8 mouse cellular contexts compared by ENCODE assay signal in the genomic region with DNA sequence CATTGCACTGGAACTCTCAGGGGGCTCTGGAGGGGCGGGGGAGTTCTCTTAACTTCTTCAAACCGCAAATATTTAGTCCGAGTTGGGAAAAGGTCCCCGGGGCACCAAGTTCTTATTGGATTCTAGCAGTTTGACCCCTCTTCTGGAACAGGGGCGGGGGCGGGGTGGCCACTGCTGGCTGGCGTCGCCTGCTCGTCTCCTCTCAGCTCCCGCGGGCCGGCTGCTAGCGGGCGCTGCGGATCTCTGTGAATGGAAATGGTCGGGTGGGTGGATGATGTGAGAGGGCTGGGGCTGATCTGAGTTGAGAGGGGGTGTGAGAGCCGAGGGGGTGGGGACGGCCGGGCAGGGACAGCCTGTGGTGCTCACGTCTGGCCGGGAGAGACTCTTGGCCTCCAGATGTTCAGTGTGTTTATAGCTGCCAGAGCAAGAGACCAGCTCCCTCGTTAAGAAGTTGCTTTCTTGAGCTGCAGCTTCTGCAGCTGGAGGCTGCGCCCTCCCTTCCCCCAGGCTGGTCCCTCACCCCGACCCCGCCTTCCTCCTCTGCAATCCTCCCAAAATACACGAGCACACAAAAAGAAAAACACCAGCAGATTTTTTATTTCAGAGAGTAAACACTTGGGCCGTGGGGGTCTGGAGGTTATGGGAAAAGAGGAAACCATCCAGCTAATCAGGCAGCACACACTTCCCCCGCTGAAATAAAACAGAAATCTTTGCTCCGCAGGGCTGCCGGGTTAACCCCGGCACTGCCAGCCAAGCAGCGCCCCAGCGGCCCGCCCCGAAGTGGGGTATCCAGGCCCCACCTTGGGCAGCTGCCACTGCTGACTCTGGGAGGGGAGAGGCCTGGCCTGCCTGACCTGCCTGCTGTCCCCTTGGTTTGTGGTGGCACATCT. TPM values are rescaled to one million over a fixed set of nuclear protein-coding genes. Genes with fewer than 3 reads are reported as not detected.
DNase-seq lines count a peak whose midpoint lies in the region; ATAC-seq and TF ChIP-seq lines count a peak whose summit lies in the region.

No protein-coding gene starts in this region.

- peak overlapping the region; percentile 58 for H3K4me2 ChIP-seq in embryonic facial prominence, embryonic 11.5 days (ENCODE audit: low read depth, low read length)
- peak overlapping the region; percentile 81 for H3K4me2 ChIP-seq in heart, embryonic 11.5 days
- H3K4me2 ChIP-seq in liver, postnatal 0 days (ENCODE audit: low read depth, low read length): peak overlapping the region; percentile 66
- H3K4me2 ChIP-seq in neural tube, embryonic 11.5 days (ENCODE audit: low read depth): peak overlapping the region; percentile 51

- 0 out of 2 replicates have a peak, but pooled peaks have one; percentile 18 for TF ChIP-seq CTCF in liver, postnatal 0 days (IDR thresholded peaks at IDR 0.05; ENCODE audit: low read depth)

- no peaks in the 10 kb centered on the region for H3K9me3 ChIP-seq in embryonic facial prominence, embryonic 11.5 days (replicated peaks; ENCODE audit: control insufficient read depth, low read length)
- no peaks in the 10 kb centered on the region for H3K9me3 ChIP-seq in heart, embryonic 11.5 days (replicated peaks; ENCODE audit: control insufficient read depth, low read length)
- no peaks in the 10 kb centered on the region for H3K9me3 ChIP-seq in liver, postnatal 0 days (ENCODE audit: low read length)
- no peaks in the 10 kb centered on the region for H3K9me3 ChIP-seq in neural tube, embryonic 11.5 days (ENCODE audit: control insufficient read depth, low read length)

- H3K27me3 ChIP-seq in embryonic facial prominence, embryonic 11.5 days (ENCODE audit: control insufficient read depth, insufficient read depth, low read length): no peaks in the 10 kb centered on the region
- H3K27me3 ChIP-seq in heart, embryonic 11.5 days (ENCODE audit: control insufficient read depth, insufficient read depth, low read length): no peaks in the 10 kb centered on the region
- H3K27me3 ChIP-seq in liver, postnatal 0 days (ENCODE audit: insufficient read depth, low read length): no peaks in the 10 kb centered on the region
- peaks cover 19% of the 10 kb centered on the region for H3K27me3 ChIP-seq in neural tube, embryonic 11.5 days (ENCODE audit: control insufficient read depth, insufficient read depth, low read length)

- TF ChIP-seq EP300 in liver, postnatal 0 days (IDR thresholded peaks at IDR 0.05; ENCODE audit: low read depth): peak; percentile 78

- WGBS in embryonic facial prominence, embryonic 11.5 days: under 1% methylated on average over 35 of the region's 35 CpGs
- under 1% methylated on average over 35 of the region's 35 CpGs for WGBS in heart, embryonic 11.5 days (ENCODE audit: insufficient replicate concordance)
- WGBS in liver, postnatal 0 days (ENCODE audit: insufficient replicate concordance): under 1% methylated on average over 35 of the region's 35 CpGs
- WGBS in neural tube, embryonic 11.5 days: 1% methylated on average over 35 of the region's 35 CpGs

- DNase-seq in layer of hippocampus, adult 11-12 months (ENCODE audit: low spot score): peak; percentile 24
- no peak for DNase-seq in layer of hippocampus, adult 18-20 months (ENCODE audit: low spot score in 2 of 2)
- peak; percentile 80 for DNase-seq in embryonic facial prominence, embryonic 11.5 days (ENCODE audit: low spot score)
- DNase-seq in kidney, adult 8-10 months: peak; percentile 63 to 78
- peak; percentile 63 for DNase-seq in liver, postnatal 0 days
- peak; percentile 74 for DNase-seq in neural tube, embryonic 11.5 days (ENCODE audit: low spot score)
- DNase-seq in testis, postnatal 14 days (ENCODE audit: low spot score): peak; percentile 57

- peak overlapping the region; percentile 54 for H3K9ac ChIP-seq in embryonic facial prominence, embryonic 11.5 days (replicated peaks; ENCODE audit: low read length)
- peak overlapping the region; percentile 56; the same call in 1 of the 2 replicates for H3K9ac ChIP-seq in heart, embryonic 11.5 days (ENCODE audit: low read depth, low read length)
- peak overlapping the region; percentile 17 for H3K9ac ChIP-seq in liver, postnatal 0 days (replicated peaks)
- H3K9ac ChIP-seq in neural tube, embryonic 11.5 days (ENCODE audit: low read length): peak overlapping the region; percentile 16

- peak overlapping the region; percentile 31 for H3K27ac ChIP-seq in embryonic facial prominence, embryonic 11.5 days (replicated peaks; ENCODE audit: low read depth, low read length)
- peak overlapping the region; percentile 82 for H3K27ac ChIP-seq in heart, embryonic 11.5 days (ENCODE audit: low read depth, low read length)
- peak overlapping the region; percentile 58 for H3K27ac ChIP-seq in liver, postnatal 0 days (ENCODE audit: low read depth)
- 0 out of 2 replicates have a peak overlapping the region, but pooled peaks have one; percentile 24 for H3K27ac ChIP-seq in neural tube, embryonic 11.5 days (ENCODE audit: low read depth, low read length)

- H3K4me1 ChIP-seq in embryonic facial prominence, embryonic 11.5 days (ENCODE audit: control insufficient read depth, insufficient read depth, low read length): peaks cover 7% of the 10 kb centered on the region
- H3K4me1 ChIP-seq in heart, embryonic 11.5 days (ENCODE audit: control insufficient read depth, insufficient read depth, low read length): peaks cover 40% of the 10 kb centered on the region
- H3K4me1 ChIP-seq in liver, postnatal 0 days (ENCODE audit: insufficient read depth): peaks cover 20% of the 10 kb centered on the region
- H3K4me1 ChIP-seq in neural tube, embryonic 11.5 days (ENCODE audit: control insufficient read depth, insufficient read depth, low read length): peaks cover 37% of the 10 kb centered on the region

- ATAC-seq in embryonic facial prominence, embryonic 11.5 days (replicated peaks; ENCODE audit: insufficient number of reproducible peaks, low FRiP score, low TSS enrichment, low read depth): peak; percentile 70
- ATAC-seq in heart, embryonic 11.5 days (replicated peaks; ENCODE audit: insufficient number of reproducible peaks, low FRiP score, low TSS enrichment): peak; percentile 82
- peak; percentile 78 for ATAC-seq in liver, postnatal 0 days
- peak; percentile 48 for ATAC-seq in neural tube, embryonic 11.5 days (ENCODE audit: insufficient read depth, low FRiP score, low TSS enrichment)

- H3K36me3 ChIP-seq in embryonic facial prominence, embryonic 11.5 days (replicated peaks; ENCODE audit: control insufficient read depth, insufficient read depth, low read depth, low read length): no peaks in the 10 kb centered on the region
- H3K36me3 ChIP-seq in heart, embryonic 11.5 days (ENCODE audit: control insufficient read depth, insufficient read depth, low read length): no peaks in the 10 kb centered on the region
- H3K36me3 ChIP-seq in liver, postnatal 0 days (replicated peaks; ENCODE audit: insufficient read depth, low read length): no peaks in the 10 kb centered on the region
- no peaks in the 10 kb centered on the region for H3K36me3 ChIP-seq in neural tube, embryonic 11.5 days (ENCODE audit: control insufficient read depth, insufficient read depth, low read length)

- peak overlapping the region; percentile 21 for H3K4me3 ChIP-seq in embryonic facial prominence, embryonic 11.5 days (ENCODE audit: low read depth, low read length)
- H3K4me3 ChIP-seq in heart, embryonic 11.5 days (ENCODE audit: low read depth, low read length): peak overlapping the region; percentile 37
- peak overlapping the region; percentile 35 for H3K4me3 ChIP-seq in liver, postnatal 0 days (ENCODE audit: low read depth, low read length)
- peak overlapping the region; percentile 22 for H3K4me3 ChIP-seq in neural tube, embryonic 11.5 days (ENCODE audit: low read depth, low read length)

RNA-seq across cellular contexts. Expression of gene Ets1, which starts 36.2 kb away (rescaled TPM):
- total RNA-seq in layer of hippocampus, adult 18-20 months (2021): 1 to 10 TPM; 7.5 to 9.4 TPM
- polyA plus RNA-seq in embryonic facial prominence, embryonic 11.5 days (2014; fragmentation: Nextera tagmentation; extraction: Ambion mirVana): 34.5 and 36.0 TPM in 2 replicates
- 38.3 and 53.0 TPM in 2 replicates for polyA plus RNA-seq in heart, embryonic 11.5 days (2014; fragmentation: Nextera tagmentation; extraction: Ambion mirVana)
- polyA plus RNA-seq in liver, postnatal 0 days (2015; fragmentation: Nextera tagmentation; extraction: Ambion mirVana): 14.6 and 18.1 TPM in 2 replicates
- polyA plus RNA-seq in neural tube, embryonic 11.5 days (2014; fragmentation: Nextera tagmentation; extraction: Ambion mirVana): 33.4 and 34.4 TPM in 2 replicates

Comparison
In these comparisons a context has a peak if more than half of its experiments do, and no peak if none do; other contexts are left out.
1. DNase-seq: peak in layer of hippocampus, adult 11-12 months (single experiment), embryonic facial prominence, embryonic 11.5 days (single experiment), kidney, adult 8-10 months (2 of 2), liver, postnatal 0 days (single experiment), neural tube, embryonic 11.5 days (single experiment) and testis, postnatal 14 days (single experiment); none in layer of hippocampus, adult 18-20 months (0 of 2).
2. H3K27ac ChIP-seq: peak in every context shown above with its lines; median percentile 82 in heart, embryonic 11.5 days; 58 in liver, postnatal 0 days; 31 in embryonic facial prominence, embryonic 11.5 days; 24 in neural tube, embryonic 11.5 days.
3. Peak in every context shown above with its lines, with median percentiles within 50 percentile points of each other: ATAC-seq, H3K4me2 ChIP-seq, H3K4me3 ChIP-seq and H3K9ac ChIP-seq.